Mouse (Mus musculus): ENCODE results near the gene Cdhr4. TPM values are rescaled to one million over a fixed set of nuclear protein-coding genes. Genes with fewer than 3 reads are reported as not detected.

Cdhr4 gene
- polyA plus RNA-seq, 1 experiment from 2014 or later: 5.6 TPM

- no peak for ATAC-seq (replicated peaks; ENCODE audit: low FRiP score)
- 92% methylated on average over 8 of the region's 8 CpGs for WGBS
- H3K36me3 ChIP-seq (ENCODE audit: control insufficient read depth, insufficient read depth, low read length): peaks cover 28% of the 10 kb centered on the region
Observed at GRCm38 (mm10) chr9:108044751-108045492, 52.6 kb downstream of the Cdhr4 start.

GRCm38 (mm10) chr9:108046582-108046981 lies 54.3 kb downstream of the Cdhr4 start:
- H3K9ac ChIP-seq (ENCODE audit: low read depth, low read length): no peak overlapping the region
- no peaks in the 10 kb centered on the region for H3K9me3 ChIP-seq (ENCODE audit: control insufficient read depth, low read length)
- H3K4me2 ChIP-seq: no peak overlapping the region
- peaks cover 30% of the 10 kb centered on the region for H3K36me3 ChIP-seq (ENCODE audit: control insufficient read depth, insufficient read depth, low read length)
- H3K4me3 ChIP-seq (ENCODE audit: low read depth, low read length): no peak overlapping the region
- 93% methylated on average over 4 of the region's 4 CpGs for WGBS
- H3K27ac ChIP-seq (ENCODE audit: low read depth, low read length): no peak overlapping the region
- ATAC-seq (replicated peaks; ENCODE audit: low FRiP score) (no peak), DNase-seq (ENCODE audit: low spot score) (no peak)
- H3K27me3 ChIP-seq (replicated peaks; ENCODE audit: control insufficient read depth, insufficient read depth, low read length): no peaks in the 10 kb centered on the region
- peaks cover 28% of the 10 kb centered on the region for H3K4me1 ChIP-seq (replicated peaks; ENCODE audit: control insufficient read depth, insufficient read depth, low read length)

More at GRCm38 (mm10) chr9:108044751-108045492, 52.6 kb downstream of the Cdhr4 start:
- no peak overlapping the region for H3K4me2 ChIP-seq
- no peaks in the 10 kb centered on the region for H3K9me3 ChIP-seq (ENCODE audit: control insufficient read depth, low read length)
- H3K9ac ChIP-seq (ENCODE audit: low read depth, low read length): no peak overlapping the region
- no peak overlapping the region for H3K4me3 ChIP-seq (ENCODE audit: low read depth, low read length)
- H3K4me1 ChIP-seq (replicated peaks; ENCODE audit: control insufficient read depth, insufficient read depth, low read length): peaks cover 24% of the 10 kb centered on the region
- DNase-seq (ENCODE audit: low spot score): no peak
- no peak overlapping the region for H3K27ac ChIP-seq (ENCODE audit: low read depth, low read length)
- H3K27me3 ChIP-seq (replicated peaks; ENCODE audit: control insufficient read depth, insufficient read depth, low read length): no peaks in the 10 kb centered on the region

DNA sequence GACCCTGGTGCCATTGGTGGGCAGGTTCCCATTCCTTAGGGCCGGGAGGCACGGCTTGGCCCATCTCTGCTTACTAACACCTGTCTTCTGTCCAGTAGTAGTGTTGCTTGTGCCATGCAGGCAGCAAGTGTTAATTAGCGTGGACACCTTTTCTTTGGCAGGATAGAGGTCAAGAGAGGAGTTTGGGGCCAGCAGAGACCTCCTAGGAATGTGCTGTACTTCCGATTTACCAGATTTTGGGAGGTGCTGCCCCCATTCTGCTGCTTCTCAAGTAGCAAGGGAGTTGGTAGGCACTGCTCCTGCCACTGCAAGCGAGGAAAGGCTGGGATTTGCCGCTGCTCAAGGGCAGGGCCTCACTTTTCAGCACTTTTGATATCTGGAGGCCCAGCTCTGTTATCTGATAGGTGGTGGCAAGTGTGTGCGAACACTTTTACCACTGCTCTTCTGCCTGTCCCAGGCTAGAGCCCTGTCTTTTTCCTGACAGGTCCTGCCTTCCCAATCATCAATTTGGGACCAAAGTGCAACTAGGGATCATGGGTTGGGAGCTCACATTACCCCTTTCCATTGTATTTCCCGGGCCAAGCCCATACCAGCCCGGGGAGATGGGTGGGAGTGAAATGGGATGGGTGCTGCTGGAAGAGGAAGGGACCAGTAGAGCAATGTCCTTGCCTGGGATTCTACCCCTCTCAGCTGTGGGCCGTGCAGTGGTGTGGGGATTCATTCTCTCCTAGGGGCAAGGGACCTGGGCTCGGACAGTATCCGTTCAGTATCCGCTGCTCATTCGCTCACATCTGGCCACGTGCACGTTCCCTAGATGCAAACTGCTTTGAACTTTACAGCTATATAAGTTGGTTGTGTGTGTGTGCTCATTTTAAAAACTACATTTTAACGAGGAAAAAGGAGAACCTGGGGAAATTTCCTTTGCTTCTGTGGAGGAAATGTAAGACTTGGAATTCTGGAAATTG lies 55.6 kb downstream of the Cdhr4 start:
- Histone ChIP-seq H3K36me3 (ENCODE audit: control insufficient read depth, insufficient read depth, low read length) (peaks cover 27% of the 10 kb centered on the region), H3K27me3 (replicated peaks; ENCODE audit: control insufficient read depth, insufficient read depth, low read length) (no peaks in the 10 kb centered on the region), H3K9me3 (ENCODE audit: control insufficient read depth, low read length) (no peaks in the 10 kb centered on the region), H3K27ac (ENCODE audit: low read depth, low read length) (peak overlapping the region; percentile 44), H3K4me2 (peak overlapping the region; percentile 68), H3K9ac (ENCODE audit: low read depth, low read length) (peak overlapping the region; percentile 42), H3K4me1 (replicated peaks; ENCODE audit: control insufficient read depth, insufficient read depth, low read length) (peaks cover 35% of the 10 kb centered on the region), H3K4me3 (ENCODE audit: low read depth, low read length) (peak overlapping the region; percentile 91)
- DNase-seq (ENCODE audit: low spot score): no peak
- WGBS: 45% methylated on average over 17 of the region's 17 CpGs
- ATAC-seq (replicated peaks; ENCODE audit: low FRiP score): no peak; the same call in 1 of the 2 replicates

DNA sequence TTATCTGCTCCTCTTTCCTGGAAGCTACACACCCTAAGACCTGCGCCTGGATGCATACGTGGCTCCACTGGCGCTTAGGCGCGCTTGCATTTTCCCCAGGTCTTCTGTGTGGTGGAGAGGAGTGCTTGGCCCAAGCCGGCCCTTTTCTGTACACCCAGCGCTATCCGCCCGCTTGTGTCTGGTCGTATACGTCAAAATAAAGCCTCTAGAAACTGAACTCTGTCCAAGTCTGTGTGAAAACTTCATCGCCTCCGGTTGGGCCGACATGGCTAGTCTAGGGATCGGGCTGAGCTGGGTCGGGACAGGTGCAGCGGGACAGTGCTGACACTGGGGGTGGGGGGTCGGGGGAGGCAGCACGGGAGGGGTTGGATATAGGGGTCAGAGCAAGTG lies 56.3 kb downstream of the Cdhr4 start:
- peak; percentile 12 for ATAC-seq (replicated peaks; ENCODE audit: low FRiP score)
- Histone ChIP-seq H3K4me3 (ENCODE audit: low read depth, low read length) (peak overlapping the region; percentile 91), H3K27ac (ENCODE audit: low read depth, low read length) (peak overlapping the region; percentile 44), H3K4me2 (peak overlapping the region; percentile 68), H3K4me1 (replicated peaks; ENCODE audit: control insufficient read depth, insufficient read depth, low read length) (peaks cover 41% of the 10 kb centered on the region), H3K36me3 (ENCODE audit: control insufficient read depth, insufficient read depth, low read length) (peaks cover 28% of the 10 kb centered on the region), H3K27me3 (replicated peaks; ENCODE audit: control insufficient read depth, insufficient read depth, low read length) (no peaks in the 10 kb centered on the region), H3K9me3 (ENCODE audit: control insufficient read depth, low read length) (no peaks in the 10 kb centered on the region), H3K9ac (ENCODE audit: low read depth, low read length) (peak overlapping the region; percentile 42)
- 1% methylated on average over 19 of the region's 19 CpGs for WGBS
- DNase-seq (ENCODE audit: low spot score): no peak

DNA sequence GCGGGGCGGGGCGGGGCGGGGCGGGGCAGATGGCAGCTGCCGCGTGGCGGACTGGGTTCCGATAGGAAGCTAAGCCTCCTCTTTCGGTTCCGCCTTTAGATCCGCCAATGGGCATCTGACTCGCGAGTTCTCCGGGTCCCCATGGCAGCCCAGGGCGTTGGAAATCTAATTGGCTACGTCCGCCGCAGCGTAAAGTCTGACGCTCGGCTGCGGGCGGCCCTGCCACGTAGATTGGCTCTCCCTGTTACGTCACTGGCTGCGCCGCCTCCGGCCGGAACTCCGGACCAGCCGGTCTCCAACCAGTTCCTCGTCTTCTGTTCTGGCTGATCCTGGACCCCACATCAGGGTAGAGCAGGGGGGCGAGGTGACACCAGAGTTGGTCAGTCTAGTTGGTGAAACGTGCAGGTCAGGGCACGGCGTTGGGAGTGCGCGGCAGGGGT lies 56.7 kb downstream of the Cdhr4 start, which contains the start of gene Gmppb:
Gene Gmppb, plus strand, starts transcription at position 227 of the 440 bp plus-strand sequence.
- peak within 1 kb of the TSS; percentile 52 for H3K27ac ChIP-seq (ENCODE audit: low read depth, low read length)
- under 1% methylated on average over 37 of the region's 39 CpGs for WGBS
- peak within 1 kb of the TSS; percentile 68 for H3K4me2 ChIP-seq
- DNase-seq (ENCODE audit: low spot score) (peak; percentile 91), ATAC-seq (replicated peaks; ENCODE audit: low FRiP score) (peak; percentile 92)
- peak within 1 kb of the TSS; percentile 91 for H3K4me3 ChIP-seq (ENCODE audit: low read depth, low read length)
- peaks cover 29% of the 10 kb centered on the region for H3K36me3 ChIP-seq (ENCODE audit: control insufficient read depth, insufficient read depth, low read length)
- peaks cover 41% of the 10 kb centered on the region for H3K4me1 ChIP-seq (replicated peaks; ENCODE audit: control insufficient read depth, insufficient read depth, low read length)
- H3K9me3 ChIP-seq (ENCODE audit: control insufficient read depth, low read length): no peaks in the 10 kb centered on the region
- peak within 1 kb of the TSS; percentile 79 for H3K9ac ChIP-seq (ENCODE audit: low read depth, low read length)
- no peaks in the 10 kb centered on the region for H3K27me3 ChIP-seq (replicated peaks; ENCODE audit: control insufficient read depth, insufficient read depth, low read length)

Other genes starting within 250 kb of the Cdhr4 start
- gene Rbm5, start 221.5 kb upstream of the Cdhr4 start, polyA plus RNA-seq (2014; fragmentation: Nextera tagmentation; extraction: Ambion mirVana): 115 and 123 TPM in 2 replicates
- gene Rbm6, start 119.3 kb upstream of the Cdhr4 start, polyA plus RNA-seq (2014; fragmentation: Nextera tagmentation; extraction: Ambion mirVana): 60.0 and 60.9 TPM in 2 replicates
- 8.9 and 11.0 TPM in 2 replicates for gene Mon1a, start 104.3 kb upstream of the Cdhr4 start, polyA plus RNA-seq (2014; fragmentation: Nextera tagmentation; extraction: Ambion mirVana)
- 1.3 and 1.5 TPM in 2 replicates for gene Mst1r, start 85.6 kb upstream of the Cdhr4 start, polyA plus RNA-seq (2014; fragmentation: Nextera tagmentation; extraction: Ambion mirVana)
- not detected in 2 replicates for gene Actl11, start 64.0 kb upstream of the Cdhr4 start, polyA plus RNA-seq (2014; fragmentation: Nextera tagmentation; extraction: Ambion mirVana)
- 0.56 and 0.88 TPM in 2 replicates for gene Camkv, start 56.8 kb upstream of the Cdhr4 start, polyA plus RNA-seq (2014; fragmentation: Nextera tagmentation; extraction: Ambion mirVana)
- 30.4 and 32.9 TPM in 2 replicates for gene Traip, start 42.4 kb upstream of the Cdhr4 start, polyA plus RNA-seq (2014; fragmentation: Nextera tagmentation; extraction: Ambion mirVana)
- 44.3 and 47.4 TPM in 2 replicates for gene Uba7, start 17.0 kb upstream of the Cdhr4 start, polyA plus RNA-seq (2014; fragmentation: Nextera tagmentation; extraction: Ambion mirVana)
- gene Gm20661, start 9.4 kb upstream of the Cdhr4 start, polyA plus RNA-seq (2014; fragmentation: Nextera tagmentation; extraction: Ambion mirVana): 2.0 TPM in 2 replicates
- 74.8 and 76.2 TPM in 2 replicates for gene Inka1, start 6.6 kb upstream of the Cdhr4 start, polyA plus RNA-seq (2014; fragmentation: Nextera tagmentation; extraction: Ambion mirVana)
- gene Gm20662, start 3.9 kb downstream of the Cdhr4 start, polyA plus RNA-seq (2014; fragmentation: Nextera tagmentation; extraction: Ambion mirVana): 0.69 TPM in 1 of 2 replicates, not detected in the other
- 26.6 and 27.3 TPM in 2 replicates for gene Ip6k1, start 10.0 kb downstream of the Cdhr4 start, polyA plus RNA-seq (2014; fragmentation: Nextera tagmentation; extraction: Ambion mirVana)
- gene Gmppb, start 56.7 kb downstream of the Cdhr4 start, polyA plus RNA-seq (2014; fragmentation: Nextera tagmentation; extraction: Ambion mirVana): 26.5 and 30.0 TPM in 2 replicates
- 2.3 TPM in 2 replicates for gene Amigo3, start 60.7 kb downstream of the Cdhr4 start, polyA plus RNA-seq (2014; fragmentation: Nextera tagmentation; extraction: Ambion mirVana)
- 9.7 and 12.5 TPM in 2 replicates for gene Mst1, start 87.9 kb downstream of the Cdhr4 start, polyA plus RNA-seq (2014; fragmentation: Nextera tagmentation; extraction: Ambion mirVana)
- gene Rnf123, start 90.8 kb downstream of the Cdhr4 start, polyA plus RNA-seq (2014; fragmentation: Nextera tagmentation; extraction: Ambion mirVana): 59.1 and 59.2 TPM in 2 replicates
- gene Apeh, start 102.1 kb downstream of the Cdhr4 start, polyA plus RNA-seq (2014; fragmentation: Nextera tagmentation; extraction: Ambion mirVana): 159 and 167 TPM in 2 replicates
- gene Bsn, start 197.9 kb downstream of the Cdhr4 start, polyA plus RNA-seq (2014; fragmentation: Nextera tagmentation; extraction: Ambion mirVana): 5.2 and 5.7 TPM in 2 replicates